Mouse (Mus musculus): Measurements from ENCODE around the gene Lelp1. TPM values are rescaled to one million over a fixed set of nuclear protein-coding genes. Genes with fewer than 3 reads are reported as not detected.

Gene Lelp1
- polyA plus RNA-seq, 1 experiment from 2014 or later = not detected

Other genes starting within 250 kb of the Lelp1 start
- gene Pglyrp3, start 128.2 kb downstream of the Lelp1 start, polyA plus RNA-seq (2015; fragmentation: Nextera tagmentation; extraction: Ambion mirVana) = not detected in 2 replicates
- gene Lor, start 59.6 kb downstream of the Lelp1 start, polyA plus RNA-seq (2015; fragmentation: Nextera tagmentation; extraction: Ambion mirVana) = 8.7 and 12.1 TPM in 2 replicates
- not detected in 2 replicates for gene Prr9, start 18.8 kb downstream of the Lelp1 start, polyA plus RNA-seq (2015; fragmentation: Nextera tagmentation; extraction: Ambion mirVana)
- gene Sprr2a1, start 73.1 kb upstream of the Lelp1 start, polyA plus RNA-seq (2015; fragmentation: Nextera tagmentation; extraction: Ambion mirVana) = not detected in 2 replicates
- gene Sprr2a2, start 73.2 kb upstream of the Lelp1 start, polyA plus RNA-seq (2015; fragmentation: Nextera tagmentation; extraction: Ambion mirVana) = 0.29 TPM in 1 of 2 replicates, not detected in the other
- gene Sprr2a3, start 142.7 kb upstream of the Lelp1 start, polyA plus RNA-seq (2015; fragmentation: Nextera tagmentation; extraction: Ambion mirVana) = not detected in 2 replicates
- 0.63 TPM in 1 of 2 replicates, not detected in the other for gene Sprr2b, start 173.9 kb upstream of the Lelp1 start, polyA plus RNA-seq (2015; fragmentation: Nextera tagmentation; extraction: Ambion mirVana)
- not detected in 2 replicates for gene Sprr2d, start 196.4 kb upstream of the Lelp1 start, polyA plus RNA-seq (2015; fragmentation: Nextera tagmentation; extraction: Ambion mirVana)
- not detected in 2 replicates for gene Sprr2e, start 209.4 kb upstream of the Lelp1 start, polyA plus RNA-seq (2015; fragmentation: Nextera tagmentation; extraction: Ambion mirVana)
- not detected in 2 replicates for gene Sprr2f, start 222.4 kb upstream of the Lelp1 start, polyA plus RNA-seq (2015; fragmentation: Nextera tagmentation; extraction: Ambion mirVana)
- not detected in 2 replicates for gene Sprr2h, start 242.9 kb upstream of the Lelp1 start, polyA plus RNA-seq (2015; fragmentation: Nextera tagmentation; extraction: Ambion mirVana)

Measured in hindbrain, embryonic 15.5 days (tissue).